In the genomic region with DNA sequence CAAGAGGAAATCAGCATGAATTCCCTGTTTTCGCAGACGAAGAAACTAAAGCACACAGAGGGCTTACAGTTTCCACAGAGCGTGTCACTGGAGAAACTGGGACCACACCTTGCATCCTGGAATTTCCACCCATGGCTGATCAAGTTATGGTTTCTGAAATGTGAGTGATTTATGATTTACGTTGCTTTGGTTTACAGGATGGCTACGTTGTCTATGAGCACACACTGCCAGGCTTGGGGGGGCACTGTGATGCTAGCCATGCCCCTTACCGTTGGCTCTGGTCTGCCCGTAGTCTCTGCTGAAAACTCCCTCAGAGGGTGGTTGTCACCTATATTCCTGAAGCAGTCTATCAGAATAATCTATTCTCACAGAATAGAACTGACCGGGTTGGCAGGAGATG, we compare ENCODE assay signal across 10 mouse cellular contexts. TPM values are rescaled to one million over a fixed set of nuclear protein-coding genes. Genes with fewer than 3 reads are reported as not detected.
DNase-seq lines count a peak whose midpoint lies in the region; ATAC-seq and TF ChIP-seq lines count a peak whose summit lies in the region.
"Had no signal": no experiment of that assay in that cellular context is flagged by ENCODE, and none has a peak within 500 bp of the region (broad histone marks: within the 10 kb centered on the region; RNA-seq: fewer than 3 reads in every experiment).

Gene Col25a1, plus strand, starts transcription at position 301 of the 400 bp plus-strand sequence.

- intact Hi-C loops in left cerebral cortex, postnatal 36 days (cut with DNase I) = no loop called here

- no peaks in the 10 kb centered on the region for H3K9me3 ChIP-seq in kidney, embryonic 16.5 days (ENCODE audit: low read length)
- H3K9me3 ChIP-seq: hindbrain, embryonic 12.5 days had no signal

- WGBS in kidney, embryonic 16.5 days = 87% methylated on average over 8 of the region's 8 CpGs

- no peak for ATAC-seq in kidney, embryonic 16.5 days (ENCODE audit: low FRiP score, low TSS enrichment)
- ATAC-seq: CD4-positive, CD25-positive, alpha-beta regulatory T cell, adult 4 months had no signal

- H3K4me2 ChIP-seq in kidney, embryonic 16.5 days (replicated peaks; ENCODE audit: low read depth, low read length) = 0 out of 2 replicates have a peak within 1 kb of the TSS, but pooled peaks have one; percentile 17
- H3K4me2 ChIP-seq: hindbrain, embryonic 12.5 days had no signal

- H3K9ac ChIP-seq in kidney, embryonic 16.5 days (replicated peaks; ENCODE audit: low read length) = no peak within 1 kb of the TSS
- H3K9ac ChIP-seq: hindbrain, embryonic 12.5 days had no signal

- no peak for TF ChIP-seq CTCF in testis, adult 2 months (IDR thresholded peaks at IDR 0.05; ENCODE audit: control insufficient read depth, insufficient read depth, insufficient replicate concordance, low read depth, low read length)

- no peaks in the 10 kb centered on the region for H3K4me1 ChIP-seq in kidney, embryonic 16.5 days (ENCODE audit: insufficient read depth, low read length)
- peaks cover 3% of the 10 kb centered on the region; the same call in 1 of the 2 replicates for H3K4me1 ChIP-seq in testis, adult 2 months (ENCODE audit: control insufficient read depth, insufficient read depth, low read length)

- H3K36me3 ChIP-seq in kidney, embryonic 16.5 days (ENCODE audit: insufficient read depth, low read length) = no peaks in the 10 kb centered on the region
- no peaks in the 10 kb centered on the region for H3K36me3 ChIP-seq in testis, adult 2 months (ENCODE audit: control insufficient read depth, insufficient read depth, low read length)
- H3K36me3 ChIP-seq: hindbrain, embryonic 12.5 days had no signal

- H3K27me3 ChIP-seq in kidney, embryonic 16.5 days (ENCODE audit: insufficient read depth, low read length) = no peaks in the 10 kb centered on the region
- H3K27me3 ChIP-seq in testis, adult 2 months (ENCODE audit: control insufficient read depth, insufficient read depth, low read length) = no peaks in the 10 kb centered on the region
- H3K27me3 ChIP-seq: hindbrain, embryonic 12.5 days had no signal

- no peak within 1 kb of the TSS for H3K4me3 ChIP-seq in kidney, embryonic 16.5 days (ENCODE audit: low read length)
- peak within 1 kb of the TSS; percentile 57 for H3K4me3 ChIP-seq in testis, adult 2 months (ENCODE audit: control insufficient read depth, low read depth, low read length)
- H3K4me3 ChIP-seq: hindbrain, embryonic 12.5 days had no signal

- TF ChIP-seq POLR2A in testis, adult 2 months (IDR thresholded peaks at IDR 0.05; ENCODE audit: control insufficient read depth, low read depth, low read length) = no peak

- no peak within 1 kb of the TSS for H3K27ac ChIP-seq in kidney, embryonic 16.5 days (ENCODE audit: low read length)
- no peak within 1 kb of the TSS for H3K27ac ChIP-seq in testis, adult 2 months (ENCODE audit: control insufficient read depth, insufficient read depth, low read depth, low read length)
- H3K27ac ChIP-seq: hindbrain, embryonic 12.5 days had no signal

- no peak for DNase-seq in kidney, postnatal 4 days
- DNase-seq in testis, postnatal 10 days (ENCODE audit: low spot score) = no peak
- no peak for DNase-seq in left cerebral cortex, postnatal 36 days (ENCODE audit: low spot score in 2 of 2)
- DNase-seq in cerebellum, adult 11-12 months = no peak
- DNase-seq in thymus, postnatal 4 days = no peak
- DNase-seq: adrenal gland, adult 8-10 months had no signal

RNA-seq across cellular contexts. Expression of gene Col25a1, which starts in this region (rescaled TPM):
- 4.2 and 4.9 TPM in 2 replicates for polyA plus RNA-seq in kidney, embryonic 16.5 days (2015; fragmentation: Nextera tagmentation; extraction: Ambion mirVana)
- polyA plus RNA-seq in testis, adult 2 months (2012; rRNA removed) = 1.5 and 1.9 TPM in 2 replicates
- 10 to 100 TPM; 40.2 to 46.7 TPM for total RNA-seq in left cerebral cortex, postnatal 36 days (2021)
